Mouse (Mus musculus) kidney, adult 8-10 months (tissue): Measurements from ENCODE around the gene Slc17a2.

ENCODE experiments used
- DNase-seq, 2 experiments: peaks; one replicate each; pipeline ENCODE4 v3.0.0; 2022

The Slc17a2 gene

GRCm38 (mm10) chr13:23799405-23799804 is 7.4 kb upstream of the Slc17a2 start:
- no peak for DNase-seq

GRCm38 (mm10) chr13:23804532-23804931 is 2.3 kb upstream of the Slc17a2 start:
- DNase-seq = no peak

GRCm38 (mm10) chr13:23816148-23816547 is 9.4 kb downstream of the Slc17a2 start:
- no peak for DNase-seq

GRCm38 (mm10) chr13:23820179-23820940 is 13.6 kb downstream of the Slc17a2 start:
- DNase-seq = peak in 1 of 2 experiments; percentile 30

GRCm38 (mm10) chr13:23822213-23822612 is 15.4 kb downstream of the Slc17a2 start:
- DNase-seq = no peak

GRCm38 (mm10) chr13:23826606-23827005 is 19.8 kb downstream of the Slc17a2 start:
- DNase-seq = no peak

GRCm38 (mm10) chr13:23833053-23833452 is 26.3 kb downstream of the Slc17a2 start:
- DNase-seq = peak; percentile 26 to 50

GRCm38 (mm10) chr13:23834836-23835235 is 28.0 kb downstream of the Slc17a2 start:
- DNase-seq = peak; percentile 53 to 61

- DNase-seq = peak; percentile 22 to 36
Observed at GRCm38 (mm10) chr13:23836630-23837029, 29.8 kb downstream of the Slc17a2 start.

- peak; percentile 80 to 85 for DNase-seq
Observed at GRCm38 (mm10) chr13:23839308-23839707, 32.5 kb downstream of the Slc17a2 start, which contains the start of gene Slc17a3. TSS of gene Slc17a3 (plus strand) at chr13:23839434.

GRCm38 (mm10) chr13:23845851-23846250 is 39.1 kb downstream of the Slc17a2 start:
- no peak for DNase-seq

- DNase-seq = no peak
Observed at GRCm38 (mm10) chr13:23849299-23849698, 42.5 kb downstream of the Slc17a2 start.

- DNase-seq = no peak
Observed at GRCm38 (mm10) chr13:23856401-23856800, 49.6 kb downstream of the Slc17a2 start.

GRCm38 (mm10) chr13:23861815-23862214 is 55.0 kb downstream of the Slc17a2 start:
- DNase-seq = no peak

- peak in 1 of 2 experiments; percentile 46 for DNase-seq
Observed at GRCm38 (mm10) chr13:23864711-23865110, 57.9 kb downstream of the Slc17a2 start.

- no peak for DNase-seq
Observed at GRCm38 (mm10) chr13:23866086-23866710, 59.4 kb downstream of the Slc17a2 start.

GRCm38 (mm10) chr13:23867000-23867399 is 60.2 kb downstream of the Slc17a2 start:
- DNase-seq = peak; percentile 64 to 76

- peak; percentile 62 to 68 for DNase-seq
Observed at GRCm38 (mm10) chr13:23867405-23867804, 60.6 kb downstream of the Slc17a2 start, which contains the start of gene Slc17a1. TSS of gene Slc17a1 (plus strand) at chr13:23867750.

GRCm38 (mm10) chr13:23868790-23869533 is 62.2 kb downstream of the Slc17a2 start:
- peak; percentile 66 to 84 for DNase-seq

GRCm38 (mm10) chr13:23869996-23870395 is 63.2 kb downstream of the Slc17a2 start:
- DNase-seq = peak; percentile 56 to 83

- peak; percentile 41 to 57 for DNase-seq
Observed at GRCm38 (mm10) chr13:23873141-23873540, 66.3 kb downstream of the Slc17a2 start.
